ENCODE assay signal across 8 mouse cellular contexts in the genomic region with DNA sequence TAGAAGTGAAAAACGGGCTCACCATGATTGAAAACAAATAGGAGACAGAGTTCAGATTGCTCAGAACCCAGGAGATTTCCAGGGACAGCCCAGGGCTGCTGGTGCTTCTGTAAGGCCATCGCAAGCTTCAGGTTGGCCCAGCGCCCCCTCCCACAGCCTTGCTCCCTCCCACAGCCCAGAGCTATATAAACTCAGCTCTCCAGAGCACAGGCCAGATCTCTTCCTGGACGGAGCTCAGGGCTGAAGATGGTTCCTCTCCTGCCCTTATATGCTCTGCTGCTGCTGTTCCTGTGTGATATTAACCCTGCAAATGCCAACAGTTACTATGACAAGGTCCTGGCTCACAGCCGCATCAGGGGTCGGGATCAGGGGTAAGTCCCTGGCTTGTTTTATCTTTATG. TPM values are rescaled to one million over a fixed set of nuclear protein-coding genes. Genes with fewer than 3 reads are reported as not detected.
DNase-seq lines count a peak whose midpoint lies in the region; ATAC-seq lines count a peak whose summit lies in the region.

A gene (plus strand): TSS at position 213 of the 400 bp plus-strand sequence.

- H3K4me3 ChIP-seq in midbrain, embryonic 11.5 days (ENCODE audit: low read depth, low read length), result no peak within 1 kb of the TSS
- no peak within 1 kb of the TSS for H3K4me3 ChIP-seq in midbrain, embryonic 10.5 days
- H3K4me3 ChIP-seq in embryonic facial prominence, embryonic 14.5 days (ENCODE audit: low read depth, low read length), result peak within 1 kb of the TSS; percentile 43
- no peak within 1 kb of the TSS for H3K4me3 ChIP-seq in hindbrain, embryonic 12.5 days

- H3K27me3 ChIP-seq in midbrain, embryonic 11.5 days (ENCODE audit: control insufficient read depth, insufficient read depth, low read length), result no peaks in the 10 kb centered on the region
- no peaks in the 10 kb centered on the region for H3K27me3 ChIP-seq in midbrain, embryonic 10.5 days (ENCODE audit: low read depth, poor library complexity, severe bottlenecking)
- no peaks in the 10 kb centered on the region for H3K27me3 ChIP-seq in embryonic facial prominence, embryonic 14.5 days (replicated peaks; ENCODE audit: control insufficient read depth, insufficient read depth, low read length)
- no peaks in the 10 kb centered on the region for H3K27me3 ChIP-seq in hindbrain, embryonic 12.5 days

- no peaks in the 10 kb centered on the region for H3K9me3 ChIP-seq in midbrain, embryonic 11.5 days (ENCODE audit: control insufficient read depth, low read length)
- H3K9me3 ChIP-seq in midbrain, embryonic 10.5 days (replicated peaks), result no peaks in the 10 kb centered on the region
- no peaks in the 10 kb centered on the region for H3K9me3 ChIP-seq in embryonic facial prominence, embryonic 14.5 days (ENCODE audit: control insufficient read depth, low read length)
- no peaks in the 10 kb centered on the region for H3K9me3 ChIP-seq in hindbrain, embryonic 12.5 days (replicated peaks)

- H3K4me2 ChIP-seq in midbrain, embryonic 11.5 days, result no peak within 1 kb of the TSS
- H3K4me2 ChIP-seq in embryonic facial prominence, embryonic 14.5 days (ENCODE audit: low read depth, low read length), result peak within 1 kb of the TSS; percentile 54
- H3K4me2 ChIP-seq in hindbrain, embryonic 12.5 days (replicated peaks), result no peak within 1 kb of the TSS

- 58% methylated on average over 6 of the region's 6 CpGs for WGBS in midbrain, embryonic 11.5 days
- WGBS in midbrain, embryonic 10.5 days, result 58% methylated on average over 6 of the region's 6 CpGs
- 9% methylated on average over 6 of the region's 6 CpGs for WGBS in embryonic facial prominence, embryonic 14.5 days
- 58% methylated on average over 6 of the region's 6 CpGs for WGBS in hindbrain, embryonic 12.5 days

- no peaks in the 10 kb centered on the region for H3K4me1 ChIP-seq in midbrain, embryonic 11.5 days (ENCODE audit: control insufficient read depth, insufficient read depth, low read length)
- peaks cover 4% of the 10 kb centered on the region; the same call in 1 of the 2 replicates for H3K4me1 ChIP-seq in midbrain, embryonic 10.5 days
- H3K4me1 ChIP-seq in embryonic facial prominence, embryonic 14.5 days (ENCODE audit: control insufficient read depth, insufficient read depth, low read length), result peaks cover 36% of the 10 kb centered on the region
- H3K4me1 ChIP-seq in hindbrain, embryonic 12.5 days, result peaks cover 6% of the 10 kb centered on the region

- H3K9ac ChIP-seq in midbrain, embryonic 11.5 days (ENCODE audit: low read length), result no peak within 1 kb of the TSS
- H3K9ac ChIP-seq in embryonic facial prominence, embryonic 14.5 days (ENCODE audit: low read depth, low read length), result peak within 1 kb of the TSS; percentile 60
- H3K9ac ChIP-seq in hindbrain, embryonic 12.5 days, result no peak within 1 kb of the TSS

- no peak for DNase-seq in midbrain, embryonic 11.5 days (ENCODE audit: low spot score, missing footprints)
- no peak for DNase-seq in midbrain, embryonic 10.5 days (ENCODE audit: low spot score)
- DNase-seq in embryonic facial prominence, embryonic 14.5 days (ENCODE audit: low spot score), result peak; percentile 82
- peak; percentile 5 for DNase-seq in lung, postnatal 14 days
- DNase-seq in layer of hippocampus, adult 9-11 months, result no peak
- no peak for DNase-seq in right cerebral cortex, adult 2 months (ENCODE audit: low spot score in 2 of 2)
- no peak for DNase-seq in natural killer cell, adult 2 months (ENCODE audit: low spot score in 2 of 2)

- H3K36me3 ChIP-seq in midbrain, embryonic 11.5 days (ENCODE audit: control insufficient read depth, insufficient read depth, low read length), result no peaks in the 10 kb centered on the region
- no peaks in the 10 kb centered on the region for H3K36me3 ChIP-seq in midbrain, embryonic 10.5 days
- H3K36me3 ChIP-seq in embryonic facial prominence, embryonic 14.5 days (ENCODE audit: control insufficient read depth, insufficient read depth, low read length), result peaks cover 11% of the 10 kb centered on the region
- H3K36me3 ChIP-seq in hindbrain, embryonic 12.5 days, result no peaks in the 10 kb centered on the region

- H3K27ac ChIP-seq in midbrain, embryonic 11.5 days (ENCODE audit: low read depth, low read length), result no peak within 1 kb of the TSS
- H3K27ac ChIP-seq in midbrain, embryonic 10.5 days (replicated peaks), result no peak within 1 kb of the TSS; the same call in 1 of the 2 replicates
- H3K27ac ChIP-seq in embryonic facial prominence, embryonic 14.5 days (replicated peaks; ENCODE audit: low read depth, low read length), result peak within 1 kb of the TSS; percentile 79
- H3K27ac ChIP-seq in hindbrain, embryonic 12.5 days, result no peak within 1 kb of the TSS

- ATAC-seq in midbrain, embryonic 11.5 days (ENCODE audit: low FRiP score), result no peak
- ATAC-seq in embryonic facial prominence, embryonic 14.5 days (ENCODE audit: low read depth), result peak; percentile 77
- no peak for ATAC-seq in hindbrain, embryonic 12.5 days (ENCODE audit: low FRiP score)

RNA-seq across cellular contexts. Expression of the gene that starts here (rescaled TPM):
- polyA plus RNA-seq in midbrain, embryonic 11.5 days (2014; fragmentation: Nextera tagmentation; extraction: Ambion mirVana), result 17.4 and 22.6 TPM in 2 replicates
- 5.5 and 7.3 TPM in 2 replicates for polyA plus RNA-seq in midbrain, embryonic 10.5 days (2016; fragmentation: Nextera tagmentation; extraction: Ambion mirVana)
- polyA plus RNA-seq in embryonic facial prominence, embryonic 14.5 days (2014; fragmentation: Nextera tagmentation; extraction: Ambion mirVana), result 841 and 870 TPM in 2 replicates
- 42.2 and 64.5 TPM in 2 replicates for polyA plus RNA-seq in hindbrain, embryonic 12.5 days (2016; fragmentation: Nextera tagmentation; extraction: Ambion mirVana)

Comparison
In these comparisons a context has a peak if more than half of its experiments do, and no peak if none do; other contexts are left out.
1. RNA of the gene that starts here (polyA plus RNA-seq): 841 to 870 TPM in embryonic facial prominence, embryonic 14.5 days; 42.2 to 64.5 TPM in hindbrain, embryonic 12.5 days, 17.4 to 22.6 TPM in midbrain, embryonic 11.5 days and 5.5 to 7.3 TPM in midbrain, embryonic 10.5 days; every median in the first group is over 10 times any median in the second.
2. DNase-seq: peak in embryonic facial prominence, embryonic 14.5 days (single experiment) and lung, postnatal 14 days (single experiment); none in midbrain, embryonic 11.5 days (single experiment), midbrain, embryonic 10.5 days (single experiment), layer of hippocampus, adult 9-11 months (single experiment), right cerebral cortex, adult 2 months (0 of 2) and natural killer cell, adult 2 months (0 of 2).